8 mouse cellular contexts compared by ENCODE assay signal in the genomic region with DNA sequence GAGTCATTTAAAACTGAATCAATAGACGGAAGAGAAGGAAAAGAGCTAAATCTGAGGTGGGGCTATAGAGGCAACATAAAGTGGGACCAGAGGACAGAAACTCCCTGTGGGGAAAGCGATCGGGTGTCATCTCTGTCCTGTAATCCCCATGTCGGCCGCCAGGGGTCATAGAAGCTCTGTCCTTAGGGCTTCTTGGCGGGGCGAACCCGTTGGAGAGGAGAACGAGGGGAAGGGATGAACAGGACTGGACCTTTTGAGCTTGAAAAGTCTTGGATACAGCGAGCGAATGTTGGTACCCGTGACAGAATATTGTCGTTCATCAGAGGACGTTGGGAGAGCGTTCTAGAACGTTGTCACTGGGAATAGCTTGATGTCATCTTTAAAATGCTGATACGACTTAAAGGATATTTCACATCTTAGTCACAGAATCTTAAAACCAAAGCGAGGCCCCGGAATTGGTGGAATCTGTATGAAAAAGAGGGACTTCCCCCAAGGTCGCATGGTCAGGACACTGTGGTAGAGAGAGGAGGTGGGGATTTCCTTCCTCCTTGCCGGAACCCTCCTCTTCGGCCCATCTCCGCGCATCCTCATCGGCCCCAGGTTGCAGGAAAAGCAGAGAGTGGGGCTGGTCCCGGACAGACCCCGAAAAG. TPM values are rescaled to one million over a fixed set of nuclear protein-coding genes. Genes with fewer than 3 reads are reported as not detected.
A peak's percentile ranks its signal among the peaks of the same experiment; 100 is the strongest.
DNase-seq lines count a peak whose midpoint lies in the region; ATAC-seq and TF ChIP-seq lines count a peak whose summit lies in the region.

No protein-coding gene starts in this region.

- TF ChIP-seq CTCF in kidney, postnatal 0 days (IDR thresholded peaks at IDR 0.05; ENCODE audit: low read depth) = peak; percentile 86
- peak; percentile 87 for TF ChIP-seq CTCF in stomach, postnatal 0 days (IDR thresholded peaks at IDR 0.05; ENCODE audit: low read depth)

- H3K36me3 ChIP-seq in embryonic facial prominence, embryonic 15.5 days = no peaks in the 10 kb centered on the region
- H3K36me3 ChIP-seq in heart, embryonic 13.5 days = peaks cover 9% of the 10 kb centered on the region
- H3K36me3 ChIP-seq in kidney, postnatal 0 days (ENCODE audit: insufficient read depth, low read length) = no peaks in the 10 kb centered on the region
- no peaks in the 10 kb centered on the region for H3K36me3 ChIP-seq in liver, embryonic 11.5 days (ENCODE audit: control insufficient read depth, insufficient read depth, low read length)
- H3K36me3 ChIP-seq in stomach, postnatal 0 days (ENCODE audit: control insufficient read depth, insufficient read depth, low read length) = no peaks in the 10 kb centered on the region

- DNase-seq in B cell, adult 2 months = peak; percentile 89 to 91
- peak; percentile 85 to 86 for DNase-seq in adrenal gland, postnatal 36 days
- DNase-seq in kidney, postnatal 0 days (ENCODE audit: low spot score) = peak; percentile 72
- peak; percentile 79 for DNase-seq in liver, embryonic 11.5 days (ENCODE audit: low spot score)
- DNase-seq in natural killer cell, adult 2 months (ENCODE audit: low spot score in 2 of 2) = peak; percentile 72 to 81
- peak; percentile 72 for DNase-seq in stomach, postnatal 0 days (ENCODE audit: low spot score)

- peaks cover 44% of the 10 kb centered on the region for H3K4me1 ChIP-seq in embryonic facial prominence, embryonic 15.5 days
- H3K4me1 ChIP-seq in heart, embryonic 13.5 days = peaks cover 47% of the 10 kb centered on the region
- H3K4me1 ChIP-seq in kidney, postnatal 0 days (replicated peaks; ENCODE audit: insufficient read depth, low read length) = peaks cover 24% of the 10 kb centered on the region
- H3K4me1 ChIP-seq in liver, embryonic 11.5 days (replicated peaks; ENCODE audit: control insufficient read depth, insufficient read depth, low read length) = peaks cover 30% of the 10 kb centered on the region
- no peaks in the 10 kb centered on the region for H3K4me1 ChIP-seq in stomach, postnatal 0 days (replicated peaks; ENCODE audit: control insufficient read depth, insufficient read depth)

- no peak overlapping the region for H3K9ac ChIP-seq in embryonic facial prominence, embryonic 15.5 days
- H3K9ac ChIP-seq in heart, embryonic 13.5 days = peak overlapping the region; percentile 29
- H3K9ac ChIP-seq in kidney, postnatal 0 days (ENCODE audit: low read depth, low read length) = no peak overlapping the region
- no peak overlapping the region for H3K9ac ChIP-seq in liver, embryonic 11.5 days (ENCODE audit: low read depth, low read length)
- H3K9ac ChIP-seq in stomach, postnatal 0 days (ENCODE audit: low read length) = no peak overlapping the region

- H3K4me2 ChIP-seq in embryonic facial prominence, embryonic 15.5 days (replicated peaks) = peak overlapping the region; percentile 49
- peak overlapping the region; percentile 61 for H3K4me2 ChIP-seq in heart, embryonic 13.5 days
- peak overlapping the region; percentile 45 for H3K4me2 ChIP-seq in kidney, postnatal 0 days (ENCODE audit: low read length)
- H3K4me2 ChIP-seq in liver, embryonic 11.5 days = peak overlapping the region; percentile 56
- H3K4me2 ChIP-seq in stomach, postnatal 0 days (replicated peaks; ENCODE audit: low read depth) = no peak overlapping the region

- H3K27ac ChIP-seq in embryonic facial prominence, embryonic 15.5 days (replicated peaks) = no peak overlapping the region
- H3K27ac ChIP-seq in heart, embryonic 13.5 days (replicated peaks) = no peak overlapping the region
- H3K27ac ChIP-seq in kidney, postnatal 0 days = no peak overlapping the region
- H3K27ac ChIP-seq in liver, embryonic 11.5 days (ENCODE audit: low read depth, low read length) = no peak overlapping the region
- H3K27ac ChIP-seq in stomach, postnatal 0 days (replicated peaks) = no peak overlapping the region

- no peak for ATAC-seq in embryonic facial prominence, embryonic 15.5 days (ENCODE audit: insufficient number of reproducible peaks, low FRiP score, low TSS enrichment, low read depth)
- ATAC-seq in heart, embryonic 13.5 days (ENCODE audit: extremely low read depth, insufficient number of reproducible peaks, low FRiP score, low TSS enrichment) = no peak
- no peak for ATAC-seq in kidney, postnatal 0 days (replicated peaks; ENCODE audit: low FRiP score, low read depth)
- no peak for ATAC-seq in liver, embryonic 11.5 days (replicated peaks; ENCODE audit: low FRiP score)
- ATAC-seq in stomach, postnatal 0 days (ENCODE audit: low FRiP score, low TSS enrichment) = no peak

- no peak for TF ChIP-seq EP300 in stomach, postnatal 0 days (optimal IDR thresholded peaks at IDR 0.05)

- WGBS in embryonic facial prominence, embryonic 15.5 days = 5% methylated on average over 27 of the region's 27 CpGs
- WGBS in heart, embryonic 13.5 days = 4% methylated on average over 27 of the region's 27 CpGs
- 7% methylated on average over 27 of the region's 27 CpGs for WGBS in kidney, postnatal 0 days
- WGBS in liver, embryonic 11.5 days = 3% methylated on average over 27 of the region's 27 CpGs
- 6% methylated on average over 27 of the region's 27 CpGs for WGBS in stomach, postnatal 0 days

- peak overlapping the region; percentile 34 for H3K4me3 ChIP-seq in embryonic facial prominence, embryonic 15.5 days (replicated peaks)
- H3K4me3 ChIP-seq in heart, embryonic 13.5 days = peak overlapping the region; percentile 35
- H3K4me3 ChIP-seq in kidney, postnatal 0 days (replicated peaks; ENCODE audit: low read depth, low read length) = 0 out of 2 replicates have a peak overlapping the region, but pooled peaks have one; percentile 2
- H3K4me3 ChIP-seq in liver, embryonic 11.5 days (ENCODE audit: low read depth, low read length) = peak overlapping the region; percentile 30; the same call in 1 of the 2 replicates
- 0 out of 2 replicates have a peak overlapping the region, but pooled peaks have one; percentile 17 for H3K4me3 ChIP-seq in stomach, postnatal 0 days (ENCODE audit: low read depth, low read length)

- H3K27me3 ChIP-seq in embryonic facial prominence, embryonic 15.5 days = peaks cover 53% of the 10 kb centered on the region
- H3K27me3 ChIP-seq in heart, embryonic 13.5 days (replicated peaks) = peaks cover 63% of the 10 kb centered on the region
- peaks cover 44% of the 10 kb centered on the region for H3K27me3 ChIP-seq in kidney, postnatal 0 days (ENCODE audit: insufficient read depth, low read length)
- H3K27me3 ChIP-seq in liver, embryonic 11.5 days (replicated peaks; ENCODE audit: control insufficient read depth, insufficient read depth, low read length) = peaks cover 44% of the 10 kb centered on the region
- peaks cover 20% of the 10 kb centered on the region for H3K27me3 ChIP-seq in stomach, postnatal 0 days (ENCODE audit: control insufficient read depth, insufficient read depth, low read length)

- no peaks in the 10 kb centered on the region for H3K9me3 ChIP-seq in embryonic facial prominence, embryonic 15.5 days (replicated peaks)
- H3K9me3 ChIP-seq in heart, embryonic 13.5 days = 0 out of 2 replicates have a peak, but pooled peaks cover 6% of the 10 kb centered on the region
- H3K9me3 ChIP-seq in kidney, postnatal 0 days (replicated peaks; ENCODE audit: low read length) = no peaks in the 10 kb centered on the region
- no peaks in the 10 kb centered on the region for H3K9me3 ChIP-seq in liver, embryonic 11.5 days (ENCODE audit: control insufficient read depth, low read length)
- H3K9me3 ChIP-seq in stomach, postnatal 0 days (ENCODE audit: control insufficient read depth, low read length) = no peaks in the 10 kb centered on the region

RNA-seq across cellular contexts. Expression of a gene that starts 2.3 kb away (rescaled TPM):
- total RNA-seq in adrenal gland, postnatal 36 days (2021) = 10 to 100 TPM; 45.2 to 65.2 TPM
- polyA plus RNA-seq in embryonic facial prominence, embryonic 15.5 days (2015; fragmentation: Nextera tagmentation; extraction: Ambion mirVana) = 10.4 and 12.8 TPM in 2 replicates
- polyA plus RNA-seq in heart, embryonic 13.5 days (2015; fragmentation: Nextera tagmentation; extraction: Ambion mirVana) = 15.8 and 20.6 TPM in 2 replicates
- 10.6 and 13.1 TPM in 2 replicates for polyA plus RNA-seq in kidney, postnatal 0 days (2015; fragmentation: Nextera tagmentation; extraction: Ambion mirVana)
- polyA plus RNA-seq in liver, embryonic 11.5 days (2014; fragmentation: Nextera tagmentation; extraction: Ambion mirVana) = 2.7 and 3.8 TPM in 2 replicates
- 8.4 and 8.8 TPM in 2 replicates for polyA plus RNA-seq in stomach, postnatal 0 days (2015; fragmentation: Nextera tagmentation; extraction: Ambion mirVana)

RNA-seq across cellular contexts. Expression of a gene that starts 12.6 kb away (rescaled TPM):
- total RNA-seq in adrenal gland, postnatal 36 days (2021) = under 1 TPM; 0.40 to 0.56 TPM
- polyA plus RNA-seq in embryonic facial prominence, embryonic 15.5 days (2015; fragmentation: Nextera tagmentation; extraction: Ambion mirVana) = 0.68 and 1.1 TPM in 2 replicates
- polyA plus RNA-seq in heart, embryonic 13.5 days (2015; fragmentation: Nextera tagmentation; extraction: Ambion mirVana) = 9.9 and 14.6 TPM in 2 replicates
- 0.08 and 0.09 TPM in 2 replicates for polyA plus RNA-seq in kidney, postnatal 0 days (2015; fragmentation: Nextera tagmentation; extraction: Ambion mirVana)
- polyA plus RNA-seq in liver, embryonic 11.5 days (2014; fragmentation: Nextera tagmentation; extraction: Ambion mirVana) = 0.69 and 0.73 TPM in 2 replicates
- 0.22 and 0.27 TPM in 2 replicates for polyA plus RNA-seq in stomach, postnatal 0 days (2015; fragmentation: Nextera tagmentation; extraction: Ambion mirVana)

RNA-seq across cellular contexts. Expression of a gene that starts 29.0 kb away (rescaled TPM):
- total RNA-seq in adrenal gland, postnatal 36 days (2021) = 100 to 1,000 TPM in 1 of 2 experiments, 10 to 100 TPM in 1; 96.5 to 105 TPM
- polyA plus RNA-seq in embryonic facial prominence, embryonic 15.5 days (2015; fragmentation: Nextera tagmentation; extraction: Ambion mirVana) = 139 and 140 TPM in 2 replicates
- polyA plus RNA-seq in heart, embryonic 13.5 days (2015; fragmentation: Nextera tagmentation; extraction: Ambion mirVana) = 107 and 113 TPM in 2 replicates
- 119 and 127 TPM in 2 replicates for polyA plus RNA-seq in kidney, postnatal 0 days (2015; fragmentation: Nextera tagmentation; extraction: Ambion mirVana)
- polyA plus RNA-seq in liver, embryonic 11.5 days (2014; fragmentation: Nextera tagmentation; extraction: Ambion mirVana) = 140 and 158 TPM in 2 replicates
- polyA plus RNA-seq in stomach, postnatal 0 days (2015; fragmentation: Nextera tagmentation; extraction: Ambion mirVana) = 96.9 and 103 TPM in 2 replicates

RNA-seq across cellular contexts. Expression of a gene that starts 29.5 kb away (rescaled TPM):
- total RNA-seq in adrenal gland, postnatal 36 days (2021) = 10 to 100 TPM; 17.4 to 18.8 TPM
- 13.9 and 15.1 TPM in 2 replicates for polyA plus RNA-seq in embryonic facial prominence, embryonic 15.5 days (2015; fragmentation: Nextera tagmentation; extraction: Ambion mirVana)
- 9.5 and 9.7 TPM in 2 replicates for polyA plus RNA-seq in heart, embryonic 13.5 days (2015; fragmentation: Nextera tagmentation; extraction: Ambion mirVana)
- 13.3 and 15.4 TPM in 2 replicates for polyA plus RNA-seq in kidney, postnatal 0 days (2015; fragmentation: Nextera tagmentation; extraction: Ambion mirVana)
- polyA plus RNA-seq in liver, embryonic 11.5 days (2014; fragmentation: Nextera tagmentation; extraction: Ambion mirVana) = 7.5 and 9.5 TPM in 2 replicates
- polyA plus RNA-seq in stomach, postnatal 0 days (2015; fragmentation: Nextera tagmentation; extraction: Ambion mirVana) = 11.3 and 11.8 TPM in 2 replicates

RNA-seq across cellular contexts. Expression of a gene that starts 33.8 kb away (rescaled TPM):
- total RNA-seq in adrenal gland, postnatal 36 days (2021) = 10 to 100 TPM in 1 of 2 experiments, 1 to 10 TPM in 1; 5.9 to 12.9 TPM
- polyA plus RNA-seq in embryonic facial prominence, embryonic 15.5 days (2015; fragmentation: Nextera tagmentation; extraction: Ambion mirVana) = 1.7 and 1.9 TPM in 2 replicates
- 1.7 and 1.8 TPM in 2 replicates for polyA plus RNA-seq in heart, embryonic 13.5 days (2015; fragmentation: Nextera tagmentation; extraction: Ambion mirVana)
- 5.1 and 5.2 TPM in 2 replicates for polyA plus RNA-seq in kidney, postnatal 0 days (2015; fragmentation: Nextera tagmentation; extraction: Ambion mirVana)
- polyA plus RNA-seq in liver, embryonic 11.5 days (2014; fragmentation: Nextera tagmentation; extraction: Ambion mirVana) = 1.4 and 1.9 TPM in 2 replicates
- 0.85 and 1.3 TPM in 2 replicates for polyA plus RNA-seq in stomach, postnatal 0 days (2015; fragmentation: Nextera tagmentation; extraction: Ambion mirVana)
